Mouse (Mus musculus) spleen, embryonic (tissue): ENCODE data around the gene Grb14.

Experiments
- CTCF ChIA-PET: fragments of 350-600 bp; sonication (Branson Sonifier 250); formaldehyde crosslinking; loops from one replicate; lab custom pipeline; 2022; lab: Charles Lee

The Grb14 gene

GRCm38 (mm10) chr2:65024887-65025286, at the start of gene Grb14:
Gene Grb14, minus strand, starts transcription at chr2:65024987.
- CTCF ChIA-PET, result no interaction called here

GRCm38 (mm10) chr2:65072205-65072604, 47.4 kb upstream of the Grb14 start:
- CTCF ChIA-PET, result no interaction called here

- CTCF ChIA-PET, result no interaction called here
Measured at GRCm38 (mm10) chr2:65053764-65054163, 29.0 kb upstream of the Grb14 start.

GRCm38 (mm10) chr2:65052191-65053012, 27.6 kb upstream of the Grb14 start:
- CTCF ChIA-PET, result no interaction called here

- CTCF ChIA-PET, result no interaction called here
Measured at GRCm38 (mm10) chr2:65050776-65051175, 26.0 kb upstream of the Grb14 start.

GRCm38 (mm10) chr2:65048234-65049017, 23.6 kb upstream of the Grb14 start:
- CTCF ChIA-PET, result no interaction called here

- CTCF ChIA-PET, result no interaction called here
Measured at GRCm38 (mm10) chr2:65038164-65038563, 13.4 kb upstream of the Grb14 start.

GRCm38 (mm10) chr2:65037546-65037945, 12.8 kb upstream of the Grb14 start:
- CTCF ChIA-PET, result no interaction called here

GRCm38 (mm10) chr2:65022363-65023240, 2.2 kb downstream of the Grb14 start:
- CTCF ChIA-PET, result no interaction called here

GRCm38 (mm10) chr2:65021691-65022362, 3.0 kb downstream of the Grb14 start:
- CTCF ChIA-PET, result no interaction called here

GRCm38 (mm10) chr2:65017375-65017774, 7.4 kb downstream of the Grb14 start:
- CTCF ChIA-PET, result no interaction called here

GRCm38 (mm10) chr2:65014552-65014951, 10.2 kb downstream of the Grb14 start:
- CTCF ChIA-PET, result no interaction called here

- CTCF ChIA-PET, result no interaction called here
Measured at GRCm38 (mm10) chr2:65010105-65010504, 14.7 kb downstream of the Grb14 start.

- CTCF ChIA-PET, result no interaction called here
Measured at GRCm38 (mm10) chr2:65007396-65007795, 17.4 kb downstream of the Grb14 start.

GRCm38 (mm10) chr2:65005044-65005443, 19.7 kb downstream of the Grb14 start:
- CTCF ChIA-PET, result no interaction called here

GRCm38 (mm10) chr2:65003433-65003832, 21.4 kb downstream of the Grb14 start:
- CTCF ChIA-PET, result no interaction called here

GRCm38 (mm10) chr2:65002631-65003030, 22.2 kb downstream of the Grb14 start:
- CTCF ChIA-PET, result no interaction called here

- CTCF ChIA-PET, result no interaction called here
Measured at GRCm38 (mm10) chr2:64995048-64995447, 29.7 kb downstream of the Grb14 start.

- CTCF ChIA-PET, result no interaction called here
Measured at GRCm38 (mm10) chr2:64989426-64990187, 35.2 kb downstream of the Grb14 start.

- CTCF ChIA-PET, result no interaction called here
Measured at GRCm38 (mm10) chr2:64987782-64988181, 37.0 kb downstream of the Grb14 start.

GRCm38 (mm10) chr2:64975546-64975945, 49.2 kb downstream of the Grb14 start:
- CTCF ChIA-PET, result no interaction called here
